Mouse (Mus musculus) stomach, embryonic 16.5 days (tissue): ENCODE results near the gene Fbxl2. TPM values are rescaled to one million over a fixed set of nuclear protein-coding genes. Genes with fewer than 3 reads are reported as not detected.

ENCODE experiments used
- ATAC-seq: fragments of 200-750 bp; cut with Nextera tagmentation; 2 replicates; pipeline ENCODE4 v1.8.0; 2017; ENCODE audit warnings: moderate number of reproducible peaks, moderate TSS enrichment; ENCODE audit not compliant: insufficient read depth, low FRiP score
- H3K27ac ChIP-seq: fragments of 300-500 bp; sonication (generic); 2 replicates; pipeline ENCODE4 v1.5.1; 2014; ENCODE audit warnings: low read length
- H3K27me3 ChIP-seq: fragments of 300-500 bp; sonication (generic); 2 replicates; pipeline ENCODE4 v1.6.1; 2014; ENCODE audit warnings: low read length, control low read depth, mixed read lengths; ENCODE audit not compliant: control insufficient read depth, insufficient read depth
- H3K36me3 ChIP-seq: fragments of 300-500 bp; sonication (generic); 2 replicates; pipeline ENCODE4 v1.6.1; 2014; ENCODE audit warnings: low read length; ENCODE audit not compliant: control insufficient read depth, insufficient read depth
- H3K4me1 ChIP-seq: fragments of 300-500 bp; sonication (generic); 2 replicates; pipeline ENCODE4 v1.6.1; 2014; ENCODE audit warnings: low read length, control low read depth, mixed read lengths; ENCODE audit not compliant: control insufficient read depth, insufficient read depth
- H3K4me2 ChIP-seq: fragments of 300-500 bp; sonication (generic); 2 replicates; pipeline ENCODE4 v1.6.1; 2014; ENCODE audit warnings: low read depth, low read length, mixed read lengths
- H3K4me3 ChIP-seq: fragments of 300-500 bp; sonication (generic); replicated peaks from 2 replicates; pipeline ENCODE4 v1.5.1; 2014; ENCODE audit warnings: mild to moderate bottlenecking, low read length
- H3K9ac ChIP-seq: fragments of 300-500 bp; sonication (generic); 2 replicates; pipeline ENCODE4 v1.6.1; 2014; ENCODE audit warnings: low read length
- H3K9me3 ChIP-seq: fragments of 300-500 bp; sonication (generic); replicated peaks from 2 replicates; pipeline ENCODE4 v1.6.1; 2016; ENCODE audit warnings: low read length, control low read depth; ENCODE audit not compliant: control insufficient read depth
- WGBS: fragments of 180-500 bp; shearing (Covaris S2); extraction: QIAGEN DNeasy Blood & Tissue Kit; methylation state at CpG from one replicate; pipeline ENCODE4 v1.1.7; 2014; 5-methylcytosine and 5-hydroxymethylcytosine counted together
- polyA plus RNA-seq: library from polyadenylated mRNA; unstranded; fragments of >200 nt; fragmentation: Nextera tagmentation; extraction: Ambion mirVana; gene quantifications from 2 replicates; pipeline ENCODE4 v1.2.1, GENCODE M21; 2015

Gene Fbxl2
- polyA plus RNA-seq, 1 experiment from 2014 or later: 2.2 TPM

GRCm38 (mm10) chr9:114009526-114009925, 36.5 kb downstream of the Fbxl2 start:
- Histone ChIP-seq H3K9ac (no peak overlapping the region), H3K4me2 (no peak overlapping the region), H3K9me3 (no peaks in the 10 kb centered on the region), H3K36me3 (no peaks in the 10 kb centered on the region), H3K4me1 (no peaks in the 10 kb centered on the region), H3K27me3 (no peaks in the 10 kb centered on the region), H3K27ac (no peak overlapping the region), H3K4me3 (no peak overlapping the region)
- WGBS: 50% methylated on average over 5 of the region's 5 CpGs
- no peak for ATAC-seq

- H3K9ac ChIP-seq: no peak overlapping the region
- H3K4me3 ChIP-seq: no peak overlapping the region
- H3K9me3 ChIP-seq: no peaks in the 10 kb centered on the region
- no peak overlapping the region for H3K4me2 ChIP-seq
- no peaks in the 10 kb centered on the region for H3K36me3 ChIP-seq
- H3K27me3 ChIP-seq: no peaks in the 10 kb centered on the region
- no peak for ATAC-seq
- no peaks in the 10 kb centered on the region for H3K4me1 ChIP-seq
- WGBS: 94% methylated on average over 9 of the region's 9 CpGs
- no peak overlapping the region for H3K27ac ChIP-seq
These were observed 38.1 kb downstream of the Fbxl2 start for GRCm38 (mm10) chr9:114007850-114008350.

- no peak overlapping the region for H3K4me2 ChIP-seq
- no peak for ATAC-seq
- H3K36me3 ChIP-seq: no peaks in the 10 kb centered on the region
- no peak overlapping the region for H3K9ac ChIP-seq
- no peaks in the 10 kb centered on the region for H3K9me3 ChIP-seq
- no peaks in the 10 kb centered on the region for H3K27me3 ChIP-seq
- no peaks in the 10 kb centered on the region for H3K4me1 ChIP-seq
- no peak overlapping the region for H3K4me3 ChIP-seq
- no peak overlapping the region for H3K27ac ChIP-seq
- 69% methylated on average over 9 of the region's 9 CpGs for WGBS
These were observed 39.2 kb downstream of the Fbxl2 start for GRCm38 (mm10) chr9:114006801-114007200.

GRCm38 (mm10) chr9:113998311-113998710, 47.7 kb downstream of the Fbxl2 start:
- 0 out of 2 replicates have a peak, but pooled peaks cover 3% of the 10 kb centered on the region for H3K9me3 ChIP-seq
- no peaks in the 10 kb centered on the region for H3K36me3 ChIP-seq
- no peak overlapping the region for H3K9ac ChIP-seq
- ATAC-seq: no peak
- no peaks in the 10 kb centered on the region for H3K4me1 ChIP-seq
- H3K27ac ChIP-seq: no peak overlapping the region
- 62% methylated on average over 2 of the region's 2 CpGs for WGBS
- H3K4me2 ChIP-seq: no peak overlapping the region
- H3K4me3 ChIP-seq: no peak overlapping the region
- H3K27me3 ChIP-seq: no peaks in the 10 kb centered on the region

GRCm38 (mm10) chr9:113992810-113993209, 53.2 kb downstream of the Fbxl2 start:
- Histone ChIP-seq H3K9me3 (no peaks in the 10 kb centered on the region), H3K4me2 (no peak overlapping the region), H3K27ac (no peak overlapping the region), H3K4me1 (no peaks in the 10 kb centered on the region), H3K27me3 (no peaks in the 10 kb centered on the region), H3K9ac (no peak overlapping the region), H3K4me3 (no peak overlapping the region), H3K36me3 (no peaks in the 10 kb centered on the region)
- no peak for ATAC-seq
- 89% methylated on average over 7 of the region's 7 CpGs for WGBS

GRCm38 (mm10) chr9:113990547-113991248, 55.3 kb downstream of the Fbxl2 start:
- 22% methylated on average over 18 of the region's 18 CpGs for WGBS
- ATAC-seq: peak; percentile 75; the same call in 1 of the 2 replicates
- Histone ChIP-seq H3K4me1 (no peaks in the 10 kb centered on the region), H3K36me3 (no peaks in the 10 kb centered on the region), H3K4me3 (peak overlapping the region; percentile 27), H3K27ac (no peak overlapping the region), H3K9ac (peak overlapping the region; percentile 19; the same call in 1 of the 2 replicates), H3K27me3 (no peaks in the 10 kb centered on the region), H3K9me3 (no peaks in the 10 kb centered on the region), H3K4me2 (peak overlapping the region; percentile 49)

- Histone ChIP-seq H3K36me3 (no peaks in the 10 kb centered on the region), H3K9me3 (no peaks in the 10 kb centered on the region), H3K4me3 (no peak overlapping the region), H3K27ac (no peak overlapping the region), H3K4me2 (no peak overlapping the region), H3K4me1 (no peaks in the 10 kb centered on the region), H3K9ac (no peak overlapping the region), H3K27me3 (no peaks in the 10 kb centered on the region)
- WGBS: 82% methylated on average over 13 of the region's 13 CpGs
- ATAC-seq: no peak
These were observed 60.9 kb downstream of the Fbxl2 start for GRCm38 (mm10) chr9:113984946-113985620.

GRCm38 (mm10) chr9:113982883-113983670, 62.9 kb downstream of the Fbxl2 start:
- Histone ChIP-seq H3K36me3 (no peaks in the 10 kb centered on the region), H3K4me1 (no peaks in the 10 kb centered on the region), H3K4me2 (no peak overlapping the region), H3K27ac (no peak overlapping the region), H3K4me3 (no peak overlapping the region), H3K27me3 (no peaks in the 10 kb centered on the region), H3K9me3 (no peaks in the 10 kb centered on the region), H3K9ac (no peak overlapping the region)
- ATAC-seq: no peak
- 77% methylated on average over 11 of the region's 11 CpGs for WGBS

GRCm38 (mm10) chr9:113982451-113982850, 63.5 kb downstream of the Fbxl2 start:
- no peak overlapping the region for H3K27ac ChIP-seq
- no peak overlapping the region for H3K9ac ChIP-seq
- WGBS: 80% methylated on average over 2 of the region's 2 CpGs
- no peaks in the 10 kb centered on the region for H3K4me1 ChIP-seq
- no peak overlapping the region for H3K4me2 ChIP-seq
- ATAC-seq: no peak
- no peak overlapping the region for H3K4me3 ChIP-seq
- H3K27me3 ChIP-seq: no peaks in the 10 kb centered on the region
- peaks cover under 1% of the 10 kb centered on the region; the same call in 1 of the 2 replicates for H3K36me3 ChIP-seq
- H3K9me3 ChIP-seq: no peaks in the 10 kb centered on the region
